Comparison of ENCODE assay signal across 16 mouse cellular contexts in the genomic region with DNA sequence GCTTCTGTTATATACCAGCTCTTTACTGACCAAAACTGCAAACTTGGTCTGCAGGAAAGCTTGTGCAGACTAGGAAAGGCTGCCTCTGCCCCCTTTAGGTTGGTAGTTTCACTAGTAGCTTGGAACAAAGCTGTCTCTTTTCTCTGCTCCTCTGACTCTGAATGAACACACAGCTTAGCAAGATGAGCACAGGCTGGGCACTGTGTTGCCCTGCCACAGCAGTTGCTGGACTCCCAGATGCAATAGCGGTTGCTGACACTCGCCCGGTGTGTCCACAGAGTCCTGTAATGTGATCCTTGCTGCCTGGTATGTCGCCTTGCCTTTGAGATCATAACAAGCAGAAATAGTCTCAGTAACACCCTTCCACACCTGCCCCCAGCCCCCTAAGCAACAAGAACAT.
DNase-seq lines count a peak whose midpoint lies in the region; ATAC-seq and TF ChIP-seq lines count a peak whose summit lies in the region.
"Had no signal": no experiment of that assay in that cellular context is flagged by ENCODE, and none has a peak within 500 bp of the region (broad histone marks: within the 10 kb centered on the region; RNA-seq: fewer than 3 reads in every experiment).

No protein-coding gene starts in this region.

- no peaks in the 10 kb centered on the region for H3K9me3 ChIP-seq in hindbrain, postnatal 0 days (ENCODE audit: low read length)
- H3K9me3 ChIP-seq in hindbrain, embryonic 14.5 days (ENCODE audit: control insufficient read depth, low read length) = no peaks in the 10 kb centered on the region
- H3K9me3 ChIP-seq in limb, embryonic 12.5 days = no peaks in the 10 kb centered on the region
- H3K9me3 ChIP-seq in stomach, postnatal 0 days (ENCODE audit: control insufficient read depth, low read length) = no peaks in the 10 kb centered on the region
- H3K9me3 ChIP-seq: forebrain, embryonic 12.5 days; heart, embryonic 10.5 days; liver, embryonic 12.5 days; lung, embryonic 15.5 days; neural tube, embryonic 12.5 days had no signal

- no peaks in the 10 kb centered on the region for H3K36me3 ChIP-seq in hindbrain, postnatal 0 days (ENCODE audit: insufficient read depth, low read length)
- H3K36me3 ChIP-seq in hindbrain, embryonic 14.5 days (replicated peaks; ENCODE audit: control insufficient read depth, insufficient read depth) = no peaks in the 10 kb centered on the region
- H3K36me3 ChIP-seq in limb, embryonic 12.5 days = no peaks in the 10 kb centered on the region
- H3K36me3 ChIP-seq in stomach, postnatal 0 days (ENCODE audit: control insufficient read depth, insufficient read depth, low read length) = no peaks in the 10 kb centered on the region
- H3K36me3 ChIP-seq: forebrain, embryonic 12.5 days; heart, embryonic 10.5 days; liver, embryonic 12.5 days; lung, embryonic 15.5 days; neural tube, embryonic 12.5 days had no signal

- H3K4me3 ChIP-seq in hindbrain, postnatal 0 days (ENCODE audit: low read length) = no peak overlapping the region
- no peak overlapping the region for H3K4me3 ChIP-seq in hindbrain, embryonic 14.5 days (replicated peaks; ENCODE audit: low read length)
- no peak overlapping the region for H3K4me3 ChIP-seq in limb, embryonic 12.5 days (replicated peaks)
- no peak overlapping the region for H3K4me3 ChIP-seq in stomach, postnatal 0 days (ENCODE audit: low read depth, low read length)
- H3K4me3 ChIP-seq: forebrain, embryonic 12.5 days; heart, embryonic 10.5 days; liver, embryonic 12.5 days; lung, embryonic 15.5 days; neural tube, embryonic 12.5 days had no signal

- no peak for ATAC-seq in hindbrain, postnatal 0 days
- no peak for ATAC-seq in hindbrain, embryonic 14.5 days (ENCODE audit: low FRiP score)
- no peak for ATAC-seq in limb, embryonic 12.5 days (ENCODE audit: insufficient number of reproducible peaks, insufficient read depth, low FRiP score, low TSS enrichment, low read depth)
- ATAC-seq in stomach, postnatal 0 days (ENCODE audit: low FRiP score, low TSS enrichment) = no peak
- ATAC-seq: intestine, embryonic 16.5 days; liver, embryonic 12.5 days had no signal

- no peak for TF ChIP-seq EP300 in stomach, postnatal 0 days (optimal IDR thresholded peaks at IDR 0.05)

- TF ChIP-seq CTCF in hindbrain, postnatal 0 days (IDR thresholded peaks at IDR 0.05; ENCODE audit: low read depth) = 0 out of 2 replicates have a peak, but pooled peaks have one; percentile 13
- peak; percentile 57 for TF ChIP-seq CTCF in stomach, postnatal 0 days (IDR thresholded peaks at IDR 0.05; ENCODE audit: low read depth)

- no peak overlapping the region for H3K4me2 ChIP-seq in hindbrain, postnatal 0 days (ENCODE audit: low read depth, low read length)
- no peak overlapping the region for H3K4me2 ChIP-seq in hindbrain, embryonic 14.5 days (replicated peaks)
- no peak overlapping the region; the same call in 1 of the 2 replicates for H3K4me2 ChIP-seq in limb, embryonic 12.5 days
- H3K4me2 ChIP-seq in stomach, postnatal 0 days (replicated peaks; ENCODE audit: low read depth) = no peak overlapping the region
- H3K4me2 ChIP-seq: forebrain, embryonic 12.5 days; liver, embryonic 12.5 days; lung, embryonic 15.5 days; neural tube, embryonic 12.5 days had no signal

- WGBS in hindbrain, postnatal 0 days = 83% methylated on average over 4 of the region's 4 CpGs
- 84% methylated on average over 4 of the region's 4 CpGs for WGBS in hindbrain, embryonic 14.5 days
- 26% methylated on average over 4 of the region's 4 CpGs for WGBS in limb, embryonic 12.5 days
- WGBS in stomach, postnatal 0 days = 63% methylated on average over 4 of the region's 4 CpGs

- no peak for DNase-seq in hindbrain, postnatal 0 days (ENCODE audit: low spot score)
- DNase-seq in hindbrain, embryonic 14.5 days (ENCODE audit: low spot score) = no peak
- DNase-seq in testis, postnatal 10 days (ENCODE audit: low spot score) = peak; percentile 23
- DNase-seq in testis, postnatal 14 days (ENCODE audit: low spot score) = no peak
- peak; percentile 24 for DNase-seq in stomach, postnatal 0 days (ENCODE audit: low spot score)
- DNase-seq in spleen, postnatal 14 days (ENCODE audit: low spot score in 2 of 2) = no peak
- DNase-seq: adrenal gland, postnatal 25 days; cerebellum, postnatal 25 days; kidney, postnatal 36 days had no signal

- H3K4me1 ChIP-seq in hindbrain, postnatal 0 days (ENCODE audit: insufficient read depth, low read length) = no peaks in the 10 kb centered on the region
- H3K4me1 ChIP-seq in hindbrain, embryonic 14.5 days (replicated peaks; ENCODE audit: control insufficient read depth, insufficient read depth, low read length) = no peaks in the 10 kb centered on the region
- H3K4me1 ChIP-seq in limb, embryonic 12.5 days (replicated peaks) = peaks cover 16% of the 10 kb centered on the region
- 0 out of 2 replicates have a peak, but pooled peaks cover 2% of the 10 kb centered on the region for H3K4me1 ChIP-seq in stomach, postnatal 0 days (replicated peaks; ENCODE audit: control insufficient read depth, insufficient read depth)
- H3K4me1 ChIP-seq: forebrain, embryonic 12.5 days; neural tube, embryonic 12.5 days had no signal

- H3K27me3 ChIP-seq in hindbrain, postnatal 0 days (ENCODE audit: insufficient read depth, low read length) = no peaks in the 10 kb centered on the region
- no peaks in the 10 kb centered on the region for H3K27me3 ChIP-seq in hindbrain, embryonic 14.5 days (ENCODE audit: control insufficient read depth, insufficient read depth, low read length)
- no peaks in the 10 kb centered on the region for H3K27me3 ChIP-seq in limb, embryonic 12.5 days
- H3K27me3 ChIP-seq in stomach, postnatal 0 days (ENCODE audit: control insufficient read depth, insufficient read depth, low read length) = no peaks in the 10 kb centered on the region
- H3K27me3 ChIP-seq: forebrain, embryonic 12.5 days; liver, embryonic 12.5 days; lung, embryonic 15.5 days; neural tube, embryonic 12.5 days had no signal

- no peak overlapping the region for H3K9ac ChIP-seq in hindbrain, postnatal 0 days (replicated peaks; ENCODE audit: low read length)
- no peak overlapping the region for H3K9ac ChIP-seq in hindbrain, embryonic 14.5 days
- no peak overlapping the region for H3K9ac ChIP-seq in limb, embryonic 12.5 days (replicated peaks)
- H3K9ac ChIP-seq in stomach, postnatal 0 days (ENCODE audit: low read length) = no peak overlapping the region
- H3K9ac ChIP-seq: forebrain, embryonic 12.5 days; liver, embryonic 12.5 days; lung, embryonic 15.5 days; neural tube, embryonic 12.5 days had no signal

- no peak overlapping the region for H3K27ac ChIP-seq in hindbrain, postnatal 0 days
- no peak overlapping the region for H3K27ac ChIP-seq in hindbrain, embryonic 14.5 days
- H3K27ac ChIP-seq in limb, embryonic 12.5 days = peak overlapping the region; percentile 53; the same call in 1 of the 2 replicates
- H3K27ac ChIP-seq in stomach, postnatal 0 days (replicated peaks) = peak overlapping the region; percentile 71
- H3K27ac ChIP-seq: forebrain, embryonic 12.5 days; heart, embryonic 10.5 days; liver, embryonic 12.5 days; lung, embryonic 15.5 days; neural tube, embryonic 12.5 days had no signal

Comparison
In these comparisons a context has a peak if more than half of its experiments do, and no peak if none do; other contexts are left out.
1. DNase-seq: peak in testis, postnatal 10 days (single experiment) and stomach, postnatal 0 days (single experiment); none in hindbrain, postnatal 0 days (single experiment), hindbrain, embryonic 14.5 days (single experiment), testis, postnatal 14 days (single experiment) and spleen, postnatal 14 days (0 of 2).
2. H3K27ac ChIP-seq: peak in limb, embryonic 12.5 days (single experiment) and stomach, postnatal 0 days (single experiment); none in hindbrain, postnatal 0 days (single experiment) and hindbrain, embryonic 14.5 days (single experiment).